ENCODE assay signal across 14 mouse cellular contexts in the genomic region with DNA sequence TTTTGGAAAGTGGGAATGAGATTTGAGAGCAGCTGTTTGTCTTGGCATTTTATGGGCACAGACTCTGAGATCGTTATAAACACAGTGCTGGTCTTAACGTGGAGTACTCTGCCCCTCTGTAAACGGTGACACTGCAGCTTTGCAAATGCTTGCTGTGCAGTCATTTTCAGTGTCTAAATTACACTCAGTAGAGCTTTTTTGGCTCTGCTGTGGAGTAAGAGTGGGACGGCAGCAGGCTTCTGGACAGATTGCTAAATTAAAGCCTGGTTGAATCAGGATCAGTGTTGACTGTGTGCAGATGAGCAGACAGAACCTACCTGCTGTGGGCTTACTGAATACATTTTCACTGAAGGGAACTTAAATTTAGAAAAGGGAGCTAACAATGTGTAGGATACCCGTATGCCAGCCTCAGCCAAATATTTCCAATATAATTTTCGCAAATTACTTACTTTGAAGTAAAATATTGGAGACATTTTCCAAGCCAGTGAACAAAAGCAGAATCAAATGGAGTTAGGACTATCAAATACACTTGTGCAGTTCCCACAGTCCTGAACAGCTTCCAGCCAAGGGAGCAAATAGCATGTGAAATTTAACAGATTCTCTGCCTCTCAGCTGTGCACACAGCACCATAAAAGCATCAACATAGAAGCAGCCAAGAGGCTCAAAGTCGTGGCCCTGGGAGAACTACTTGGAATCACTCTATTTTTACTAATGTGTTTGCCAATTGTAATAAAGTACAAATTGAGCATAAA.
A peak's percentile ranks its signal among the peaks of the same experiment; 100 is the strongest.
DNase-seq lines count a peak whose midpoint lies in the region; ATAC-seq lines count a peak whose summit lies in the region.
"Had no signal": no experiment of that assay in that cellular context is flagged by ENCODE, and none has a peak within 500 bp of the region (broad histone marks: within the 10 kb centered on the region; RNA-seq: fewer than 3 reads in every experiment).

No protein-coding gene starts in this region.

- WGBS in hindbrain, embryonic 16.5 days: 60% methylated on average over 7 of the region's 7 CpGs
- 75% methylated on average over 7 of the region's 7 CpGs for WGBS in hindbrain, embryonic 13.5 days

- no peak overlapping the region for H3K4me3 ChIP-seq in hindbrain, embryonic 16.5 days (ENCODE audit: low read length)
- H3K4me3 ChIP-seq in hindbrain, embryonic 13.5 days: no peak overlapping the region
- H3K4me3 ChIP-seq: embryonic facial prominence, embryonic 13.5 days had no signal

- H3K9me3 ChIP-seq in hindbrain, embryonic 16.5 days (ENCODE audit: control insufficient read depth, low read length): no peaks in the 10 kb centered on the region
- H3K9me3 ChIP-seq in hindbrain, embryonic 13.5 days: no peaks in the 10 kb centered on the region
- H3K9me3 ChIP-seq: embryonic facial prominence, embryonic 13.5 days had no signal

- peak; percentile 69 to 70 for DNase-seq in frontal cortex, adult 2 months (ENCODE audit: extremely low spot score in 1 of 2, low spot score in 1 of 2)
- peak; percentile 31 to 38 for DNase-seq in layer of hippocampus, postnatal 10 days (ENCODE audit: low spot score in 2 of 2)
- peak; percentile 30 for DNase-seq in retina, postnatal 1 day
- no peak for DNase-seq in testis, postnatal 10 days (ENCODE audit: low spot score)
- DNase-seq in urinary bladder, adult 2 months (ENCODE audit: low spot score): no peak
- no peak for DNase-seq in natural killer cell, adult 2 months (ENCODE audit: low spot score in 2 of 2)
- DNase-seq: cerebellum, adult 11 months; gastrocnemius, postnatal 10 days; heart, postnatal 36 days had no signal

- H3K4me1 ChIP-seq in hindbrain, embryonic 16.5 days (ENCODE audit: control insufficient read depth, insufficient read depth, low read depth, low read length): no peaks in the 10 kb centered on the region; the same call in none of the 2 replicates
- no peaks in the 10 kb centered on the region for H3K4me1 ChIP-seq in hindbrain, embryonic 13.5 days (replicated peaks)
- H3K4me1 ChIP-seq: embryonic facial prominence, embryonic 13.5 days had no signal

- H3K9ac ChIP-seq in hindbrain, embryonic 16.5 days (ENCODE audit: low read depth, low read length): no peak overlapping the region
- H3K9ac ChIP-seq in hindbrain, embryonic 13.5 days: no peak overlapping the region
- H3K9ac ChIP-seq: embryonic facial prominence, embryonic 13.5 days had no signal

- no peaks in the 10 kb centered on the region for H3K27me3 ChIP-seq in hindbrain, embryonic 16.5 days (replicated peaks; ENCODE audit: control insufficient read depth, insufficient read depth, low read length)
- H3K27me3 ChIP-seq in hindbrain, embryonic 13.5 days: no peaks in the 10 kb centered on the region
- H3K27me3 ChIP-seq: CH12.LX; embryonic facial prominence, embryonic 13.5 days had no signal

- H3K36me3 ChIP-seq in hindbrain, embryonic 16.5 days (ENCODE audit: control insufficient read depth, insufficient read depth, low read length): no peaks in the 10 kb centered on the region
- no peaks in the 10 kb centered on the region for H3K36me3 ChIP-seq in hindbrain, embryonic 13.5 days
- H3K36me3 ChIP-seq: embryonic facial prominence, embryonic 13.5 days had no signal

- H3K4me2 ChIP-seq in hindbrain, embryonic 16.5 days (ENCODE audit: low read length): no peak overlapping the region
- H3K4me2 ChIP-seq in hindbrain, embryonic 13.5 days: no peak overlapping the region
- H3K4me2 ChIP-seq: embryonic facial prominence, embryonic 13.5 days had no signal

- ATAC-seq in hindbrain, embryonic 16.5 days: peak; percentile 69
- ATAC-seq in hindbrain, embryonic 13.5 days (ENCODE audit: low FRiP score): no peak

- peak overlapping the region; percentile 26 for H3K27ac ChIP-seq in hindbrain, embryonic 16.5 days (ENCODE audit: low read depth, low read length)
- no peak overlapping the region for H3K27ac ChIP-seq in hindbrain, embryonic 13.5 days
- H3K27ac ChIP-seq: embryonic facial prominence, embryonic 13.5 days; macrophage had no signal

Comparison
In these comparisons a context has a peak if more than half of its experiments do, and no peak if none do; other contexts are left out.
1. DNase-seq: peak in frontal cortex, adult 2 months (2 of 2), layer of hippocampus, postnatal 10 days (2 of 2) and retina, postnatal 1 day (single experiment); none in testis, postnatal 10 days (single experiment), urinary bladder, adult 2 months (single experiment) and natural killer cell, adult 2 months (0 of 2).